Mouse (Mus musculus) gastrocnemius, postnatal 10 days (tissue): ENCODE data around the gene Snrk. TPM values are rescaled to one million over a fixed set of nuclear protein-coding genes. Genes with fewer than 3 reads are reported as not detected.
"Not testable (repeated sequence)": the region's sequence is repeated elsewhere in the genome, so short reads cannot be mapped to it uniquely, and the experiment has no call there.

Source experiments
- DNase-seq: peaks from one replicate; pipeline ENCODE4 v3.0.0; 2021; ENCODE audit warnings: mixed read lengths
- total RNA-seq, 2 experiments: library from RNA; stranded (reverse); gene quantifications; 2 replicates each; pipeline ENCODE4 v1.2.3; 2021

Gene Snrk
- total RNA-seq, 2 experiments from 2014 or later = 54.8 to 73.5 TPM

GRCm38 (mm10) chr9:122144776-122145175, 27.7 kb downstream of the Snrk start:
- no peak for DNase-seq

GRCm38 (mm10) chr9:122145677-122146076, 28.6 kb downstream of the Snrk start:
- no peak for DNase-seq

GRCm38 (mm10) chr9:122146124-122146870, 29.2 kb downstream of the Snrk start:
- no peak for DNase-seq

GRCm38 (mm10) chr9:122148356-122148755, 31.3 kb downstream of the Snrk start:
- DNase-seq = no peak

- no peak for DNase-seq
These were observed 33.1 kb downstream of the Snrk start for GRCm38 (mm10) chr9:122149997-122150826.

- DNase-seq = no peak
These were observed 35.0 kb downstream of the Snrk start for GRCm38 (mm10) chr9:122152063-122152462.

- DNase-seq = no peak
These were observed 35.4 kb downstream of the Snrk start for GRCm38 (mm10) chr9:122152501-122152900.

GRCm38 (mm10) chr9:122153436-122153835, 36.4 kb downstream of the Snrk start:
- DNase-seq = no peak

- DNase-seq = no peak
These were observed 38.1 kb downstream of the Snrk start for GRCm38 (mm10) chr9:122155193-122155592.

- DNase-seq = no peak
These were observed 39.5 kb downstream of the Snrk start for GRCm38 (mm10) chr9:122156389-122157078.

- DNase-seq = no peak
These were observed 40.0 kb downstream of the Snrk start for GRCm38 (mm10) chr9:122157079-122157441.

GRCm38 (mm10) chr9:122164535-122164934, 47.5 kb downstream of the Snrk start:
- no peak for DNase-seq

- not testable (repeated sequence) for DNase-seq
These were observed 50.7 kb downstream of the Snrk start for GRCm38 (mm10) chr9:122167719-122168118.

GRCm38 (mm10) chr9:122169901-122170300, 52.8 kb downstream of the Snrk start:
- DNase-seq = no peak

GRCm38 (mm10) chr9:122172612-122173186, 55.6 kb downstream of the Snrk start:
- no peak for DNase-seq

GRCm38 (mm10) chr9:122173405-122174233, 56.6 kb downstream of the Snrk start:
- no peak for DNase-seq

GRCm38 (mm10) chr9:122174723-122175122, 57.7 kb downstream of the Snrk start:
- DNase-seq = no peak

GRCm38 (mm10) chr9:122177256-122178220, 60.5 kb downstream of the Snrk start:
- DNase-seq = no peak

GRCm38 (mm10) chr9:122178427-122178826, 61.4 kb downstream of the Snrk start:
- DNase-seq = no peak

- DNase-seq = no peak
These were observed 63.0 kb downstream of the Snrk start for GRCm38 (mm10) chr9:122180105-122180504.
